Mouse (Mus musculus) midbrain, embryonic 15.5 days (tissue): ENCODE results near the gene Eif4a2. TPM values are rescaled to one million over a fixed set of nuclear protein-coding genes. Genes with fewer than 3 reads are reported as not detected.
"Not testable (repeated sequence)": the region's sequence is repeated elsewhere in the genome, so short reads cannot be mapped to it uniquely, and the experiment has no call there.

Experiments
- ATAC-seq: fragments of 200-750 bp; cut with Nextera tagmentation; replicated peaks from 2 replicates; pipeline ENCODE4 v1.8.0; 2017; ENCODE audit warnings: moderate TSS enrichment
- H3K27ac ChIP-seq: fragments of 300-500 bp; sonication (generic); 2 replicates; pipeline ENCODE4 v1.5.1; 2015; ENCODE audit warnings: mild to moderate bottlenecking, inconsistent platforms
- H3K27me3 ChIP-seq: fragments of 300-500 bp; sonication (generic); replicated peaks from 2 replicates; pipeline ENCODE4 v1.6.1; 2015; ENCODE audit warnings: inconsistent platforms
- H3K36me3 ChIP-seq: fragments of 300-500 bp; sonication (generic); replicated peaks from 2 replicates; pipeline ENCODE4 v1.6.1; 2015; ENCODE audit warnings: inconsistent platforms
- H3K4me1 ChIP-seq: fragments of 300-500 bp; sonication (generic); 2 replicates; pipeline ENCODE4 v1.6.1; 2015; ENCODE audit warnings: inconsistent platforms
- H3K4me2 ChIP-seq: fragments of 300-500 bp; sonication (generic); 2 replicates; pipeline ENCODE4 v1.6.1; 2015; ENCODE audit warnings: inconsistent platforms, mild to moderate bottlenecking, moderate library complexity
- H3K4me3 ChIP-seq: fragments of 300-500 bp; sonication (generic); 2 replicates; pipeline ENCODE4 v1.5.1; 2015; ENCODE audit warnings: mild to moderate bottlenecking, inconsistent platforms
- H3K9ac ChIP-seq: fragments of 300-500 bp; sonication (generic); 2 replicates; pipeline ENCODE4 v1.6.1; 2015; ENCODE audit warnings: mild to moderate bottlenecking, inconsistent platforms
- H3K9me3 ChIP-seq: fragments of 300-500 bp; sonication (generic); 2 replicates; pipeline ENCODE4 v1.6.1; 2016; ENCODE audit warnings: inconsistent platforms
- WGBS: fragments of 180-500 bp; shearing (Covaris S2); methylation state at CpG from one replicate; pipeline ENCODE4 v1.1.7; 2015; ENCODE audit warnings: mixed read lengths; 5-methylcytosine and 5-hydroxymethylcytosine counted together
- polyA plus RNA-seq: library from polyadenylated mRNA; unstranded; fragments of >200 nt; fragmentation: Nextera tagmentation; extraction: Ambion mirVana; gene quantifications from 2 replicates; pipeline ENCODE4 v1.2.1, GENCODE M21; 2015

Eif4a2 gene
- polyA plus RNA-seq = 323 and 336 TPM in 2 replicates

- Histone ChIP-seq H3K36me3 (peaks cover 24% of the 10 kb centered on the region), H3K27ac (peak within 1 kb of the TSS; percentile 98), H3K9me3 (no peaks in the 10 kb centered on the region), H3K4me3 (peak within 1 kb of the TSS; percentile 91), H3K9ac (peak within 1 kb of the TSS; percentile 100), H3K4me2 (peak within 1 kb of the TSS; percentile 85), H3K27me3 (0 out of 2 replicates have a peak, but pooled peaks cover 3% of the 10 kb centered on the region), H3K4me1 (peaks cover 39% of the 10 kb centered on the region)
- peak; percentile 93 for ATAC-seq
- under 1% methylated on average over 71 of the region's 71 CpGs for WGBS
These were observed at the start of gene Eif4a2 for GRCm38 (mm10) chr16:23107231-23107942. Eif4a2 (plus strand) TSS chr16:23107444.

GRCm38 (mm10) chr16:23057668-23058447 lies 49.4 kb upstream of the Eif4a2 start, which contains the start of gene Kng1:
Kng1 (plus strand) TSS chr16:23057865.
- H3K36me3 ChIP-seq, ATAC-seq, H3K4me3 ChIP-seq, H3K9me3 ChIP-seq, H3K4me1 ChIP-seq, H3K27ac ChIP-seq, H3K27me3 ChIP-seq, H3K4me2 ChIP-seq, H3K9ac ChIP-seq: not testable (repeated sequence)
- 67% methylated on average over 1 of the region's 1 CpGs for WGBS

- not testable (repeated sequence) for H3K4me3 ChIP-seq, H3K4me2 ChIP-seq, H3K9ac ChIP-seq, H3K36me3 ChIP-seq, H3K4me1 ChIP-seq, ATAC-seq, H3K27me3 ChIP-seq, H3K9me3 ChIP-seq, H3K27ac ChIP-seq
- WGBS = 66% methylated on average over 4 of the region's 4 CpGs
These were observed 47.6 kb upstream of the Eif4a2 start for GRCm38 (mm10) chr16:23059630-23060029.

- H3K36me3 ChIP-seq, H3K27ac ChIP-seq, ATAC-seq, H3K9me3 ChIP-seq, H3K27me3 ChIP-seq, H3K9ac ChIP-seq, H3K4me2 ChIP-seq, H3K4me3 ChIP-seq, H3K4me1 ChIP-seq: not testable (repeated sequence)
- WGBS = 83% methylated on average over 5 of the region's 5 CpGs
These were observed 46.4 kb upstream of the Eif4a2 start for GRCm38 (mm10) chr16:23060781-23061325.

- H3K9me3 ChIP-seq, H3K27me3 ChIP-seq, H3K9ac ChIP-seq, H3K36me3 ChIP-seq, ATAC-seq, H3K27ac ChIP-seq, H3K4me1 ChIP-seq, H3K4me3 ChIP-seq, H3K4me2 ChIP-seq: not testable (repeated sequence)
- whole genome bisulfite sequencing = 88% methylated on average over 6 of the region's 6 CpGs
These were observed 29.7 kb upstream of the Eif4a2 start for GRCm38 (mm10) chr16:23077516-23077915.

- not testable (repeated sequence) for H3K4me2 ChIP-seq, H3K27me3 ChIP-seq, H3K27ac ChIP-seq, H3K4me1 ChIP-seq, H3K4me3 ChIP-seq, H3K9me3 ChIP-seq, H3K9ac ChIP-seq, ATAC-seq, H3K36me3 ChIP-seq
- 79% methylated on average over 8 of the region's 8 CpGs for WGBS
These were observed 20.1 kb upstream of the Eif4a2 start for GRCm38 (mm10) chr16:23087159-23087558.

- not testable (repeated sequence) for ATAC-seq
These were observed 19.5 kb upstream of the Eif4a2 start for GRCm38 (mm10) chr16:23087712-23088111.

GRCm38 (mm10) chr16:23088491-23088890 lies 18.8 kb upstream of the Eif4a2 start:
- H3K27ac ChIP-seq, H3K4me1 ChIP-seq, H3K4me2 ChIP-seq, H3K36me3 ChIP-seq, ATAC-seq, H3K9me3 ChIP-seq, H3K4me3 ChIP-seq, H3K27me3 ChIP-seq, H3K9ac ChIP-seq: not testable (repeated sequence)
- 94% methylated on average over 1 of the region's 1 CpGs for WGBS

More at GRCm38 (mm10) chr16:23087712-23088111, 19.5 kb upstream of the Eif4a2 start:
- not testable (repeated sequence) for H3K4me3 ChIP-seq, H3K9me3 ChIP-seq, H3K36me3 ChIP-seq, H3K4me2 ChIP-seq, H3K27me3 ChIP-seq, H3K9ac ChIP-seq, H3K4me1 ChIP-seq, H3K27ac ChIP-seq
- 54% methylated on average over 4 of the region's 4 CpGs for WGBS

GRCm38 (mm10) chr16:23091345-23091744 lies 15.9 kb upstream of the Eif4a2 start:
- not testable (repeated sequence) for H3K4me1 ChIP-seq, H3K9ac ChIP-seq, H3K9me3 ChIP-seq, ATAC-seq, H3K27me3 ChIP-seq, H3K4me2 ChIP-seq, H3K27ac ChIP-seq, H3K36me3 ChIP-seq, H3K4me3 ChIP-seq

GRCm38 (mm10) chr16:23093321-23093953 lies 13.8 kb upstream of the Eif4a2 start:
- Histone ChIP-seq H3K27ac (no peak overlapping the region), H3K9me3 (no peaks in the 10 kb centered on the region), H3K4me3 (no peak overlapping the region), H3K27me3 (no peaks in the 10 kb centered on the region), H3K4me1 (no peaks in the 10 kb centered on the region), H3K4me2 (no peak overlapping the region), H3K36me3 (no peaks in the 10 kb centered on the region), H3K9ac (no peak overlapping the region)
- ATAC-seq = no peak
- WGBS = 87% methylated on average over 13 of the region's 13 CpGs

- no peaks in the 10 kb centered on the region for H3K36me3 ChIP-seq
- H3K9ac ChIP-seq = no peak overlapping the region
- H3K4me3 ChIP-seq = no peak overlapping the region
- no peaks in the 10 kb centered on the region for H3K4me1 ChIP-seq
- H3K27ac ChIP-seq = no peak overlapping the region
- no peaks in the 10 kb centered on the region for H3K27me3 ChIP-seq
- no peak for ATAC-seq
- H3K9me3 ChIP-seq = no peaks in the 10 kb centered on the region
- 94% methylated on average over 6 of the region's 6 CpGs for WGBS
- no peak overlapping the region for H3K4me2 ChIP-seq
These were observed 13.1 kb upstream of the Eif4a2 start for GRCm38 (mm10) chr16:23094136-23094535.

GRCm38 (mm10) chr16:23095581-23095980 lies 11.7 kb upstream of the Eif4a2 start:
- WGBS = 96% methylated on average over 5 of the region's 5 CpGs
- H3K27me3 ChIP-seq, H3K27ac ChIP-seq, H3K4me3 ChIP-seq, ATAC-seq, H3K9ac ChIP-seq, H3K36me3 ChIP-seq, H3K4me2 ChIP-seq, H3K9me3 ChIP-seq: not testable (repeated sequence)
- peaks cover 10% of the 10 kb centered on the region for H3K4me1 ChIP-seq
